In genomic region chrX:106011465-106012159, GRCm38 (mm10) we compare ENCODE assay signal across 7 mouse cellular contexts. TPM values are rescaled to one million over a fixed set of nuclear protein-coding genes. Genes with fewer than 3 reads are reported as not detected.
DNase-seq lines count a peak whose midpoint lies in the region; ATAC-seq lines count a peak whose summit lies in the region.

Gene Magt1 (minus strand): TSS chrX:106011906.

- ATAC-seq in embryonic facial prominence, embryonic 11.5 days (replicated peaks; ENCODE audit: insufficient number of reproducible peaks, low FRiP score, low TSS enrichment, low read depth), result peak; percentile 94
- peak; percentile 87 for ATAC-seq in granulocyte monocyte progenitor cell, adult 5-6 weeks (replicated peaks; ENCODE audit: poor library complexity, severe bottlenecking)
- ATAC-seq in limb, embryonic 11.5 days (ENCODE audit: insufficient number of reproducible peaks, low FRiP score, low TSS enrichment, low read depth), result peak; percentile 93
- peak; percentile 93 for ATAC-seq in midbrain, embryonic 14.5 days (ENCODE audit: low FRiP score, low TSS enrichment)

- peak; percentile 89 for DNase-seq in adrenal gland, postnatal 14 days
- DNase-seq in embryonic facial prominence, embryonic 11.5 days (ENCODE audit: low spot score), result peak; percentile 88
- DNase-seq in kidney, adult 18-20 months, result peak; percentile 86
- peak; percentile 84 for DNase-seq in limb, embryonic 11.5 days (ENCODE audit: low spot score)
- peak; percentile 91 for DNase-seq in midbrain, embryonic 14.5 days
- DNase-seq in spleen, adult 18-20 months, result peak; percentile 73 to 75

- H3K4me1 ChIP-seq in embryonic facial prominence, embryonic 11.5 days (ENCODE audit: control insufficient read depth, insufficient read depth, low read length), result no peaks in the 10 kb centered on the region
- no peaks in the 10 kb centered on the region for H3K4me1 ChIP-seq in limb, embryonic 11.5 days (ENCODE audit: control insufficient read depth, insufficient read depth, low read length)
- H3K4me1 ChIP-seq in midbrain, embryonic 14.5 days (ENCODE audit: control insufficient read depth, insufficient read depth, low read length), result no peaks in the 10 kb centered on the region

- H3K9ac ChIP-seq in embryonic facial prominence, embryonic 11.5 days (replicated peaks; ENCODE audit: low read length), result peak within 1 kb of the TSS; percentile 63
- peak within 1 kb of the TSS; percentile 57 for H3K9ac ChIP-seq in limb, embryonic 11.5 days (ENCODE audit: low read length)
- H3K9ac ChIP-seq in midbrain, embryonic 14.5 days (replicated peaks; ENCODE audit: low read length), result peak within 1 kb of the TSS; percentile 34

- no peaks in the 10 kb centered on the region for H3K36me3 ChIP-seq in embryonic facial prominence, embryonic 11.5 days (replicated peaks; ENCODE audit: control insufficient read depth, insufficient read depth, low read depth, low read length)
- no peaks in the 10 kb centered on the region for H3K36me3 ChIP-seq in limb, embryonic 11.5 days (ENCODE audit: control insufficient read depth, insufficient read depth, low read length)
- no peaks in the 10 kb centered on the region for H3K36me3 ChIP-seq in midbrain, embryonic 14.5 days (ENCODE audit: control insufficient read depth, insufficient read depth, low read length)

- no peaks in the 10 kb centered on the region for H3K27me3 ChIP-seq in embryonic facial prominence, embryonic 11.5 days (ENCODE audit: control insufficient read depth, insufficient read depth, low read length)
- H3K27me3 ChIP-seq in limb, embryonic 11.5 days (ENCODE audit: control insufficient read depth, insufficient read depth, low read length), result no peaks in the 10 kb centered on the region
- H3K27me3 ChIP-seq in midbrain, embryonic 14.5 days (ENCODE audit: control insufficient read depth, insufficient read depth, low read length), result no peaks in the 10 kb centered on the region

- peak within 1 kb of the TSS; percentile 56 for H3K4me3 ChIP-seq in embryonic facial prominence, embryonic 11.5 days (ENCODE audit: low read depth, low read length)
- peak within 1 kb of the TSS; percentile 54 for H3K4me3 ChIP-seq in limb, embryonic 11.5 days (ENCODE audit: low read depth, low read length)
- peak within 1 kb of the TSS; percentile 50 for H3K4me3 ChIP-seq in midbrain, embryonic 14.5 days (replicated peaks; ENCODE audit: low read depth, low read length)

- no peaks in the 10 kb centered on the region for H3K9me3 ChIP-seq in embryonic facial prominence, embryonic 11.5 days (replicated peaks; ENCODE audit: control insufficient read depth, low read length)
- no peaks in the 10 kb centered on the region for H3K9me3 ChIP-seq in limb, embryonic 11.5 days (ENCODE audit: control insufficient read depth, low read length)
- no peaks in the 10 kb centered on the region for H3K9me3 ChIP-seq in midbrain, embryonic 14.5 days (ENCODE audit: control insufficient read depth, low read length)

- H3K27ac ChIP-seq in embryonic facial prominence, embryonic 11.5 days (replicated peaks; ENCODE audit: low read depth, low read length), result peak within 1 kb of the TSS; percentile 47
- H3K27ac ChIP-seq in limb, embryonic 11.5 days (replicated peaks; ENCODE audit: low read depth, low read length), result peak within 1 kb of the TSS; percentile 42
- H3K27ac ChIP-seq in midbrain, embryonic 14.5 days (replicated peaks; ENCODE audit: low read depth, low read length), result peak within 1 kb of the TSS; percentile 83

- H3K4me2 ChIP-seq in embryonic facial prominence, embryonic 11.5 days (ENCODE audit: low read depth, low read length), result peak within 1 kb of the TSS; percentile 32
- H3K4me2 ChIP-seq in limb, embryonic 11.5 days (ENCODE audit: low read depth, severe bottlenecking), result peak within 1 kb of the TSS; percentile 38
- H3K4me2 ChIP-seq in midbrain, embryonic 14.5 days (ENCODE audit: low read length), result peak within 1 kb of the TSS; percentile 57

- 17% methylated on average over 44 of the region's 45 CpGs for WGBS in embryonic facial prominence, embryonic 11.5 days
- 12% methylated on average over 45 of the region's 45 CpGs for WGBS in limb, embryonic 11.5 days
- WGBS in midbrain, embryonic 14.5 days, result 16% methylated on average over 42 of the region's 45 CpGs

RNA-seq across cellular contexts. Expression of gene Magt1, which starts in this region (rescaled TPM):
- total RNA-seq in adrenal gland, postnatal 14 days (2021), result 58.0 and 59.5 TPM in 2 replicates
- polyA plus RNA-seq in embryonic facial prominence, embryonic 11.5 days (2014; fragmentation: Nextera tagmentation; extraction: Ambion mirVana), result 60.2 and 68.9 TPM in 2 replicates
- 67.4 and 69.3 TPM in 2 replicates for total RNA-seq in granulocyte monocyte progenitor cell, adult 5-6 weeks (2014; fragmentation: Nextera tagmentation)
- total RNA-seq in granulocyte monocyte progenitor cell, adult 5-6 weeks (2017), result 107 and 136 TPM in 2 replicates
- polyA plus RNA-seq in limb, embryonic 11.5 days (2014; fragmentation: Nextera tagmentation; extraction: Ambion mirVana), result 63.2 and 68.1 TPM in 2 replicates
- 15.6 and 23.4 TPM in 2 replicates for polyA plus RNA-seq in midbrain, embryonic 14.5 days (2014; fragmentation: Nextera tagmentation; extraction: Ambion mirVana)

Comparison
In these comparisons a context has a peak if more than half of its experiments do, and no peak if none do; other contexts are left out.
1. Peak in every context shown above with its lines: DNase-seq, ATAC-seq, H3K4me3 ChIP-seq and H3K27ac ChIP-seq.